In genomic region chr17:35418772-35419171, GRCm38 (mm10) we compare ENCODE assay signal across 24 mouse cellular contexts. TPM values are rescaled to one million over a fixed set of nuclear protein-coding genes. Genes with fewer than 3 reads are reported as not detected.
"Had no signal": no experiment of that assay in that cellular context is flagged by ENCODE, and none has a peak within 500 bp of the region (broad histone marks: within the 10 kb centered on the region; RNA-seq: fewer than 3 reads in every experiment).

No protein-coding gene starts in this region.

- H3K4me2 ChIP-seq: lung, embryonic 15.5 days; midbrain, embryonic 13.5 days; stomach, embryonic 15.5 days had no signal

- ATAC-seq: midbrain, embryonic 16.5 days had no signal

- H3K4me1 ChIP-seq: lung, embryonic 15.5 days; midbrain, embryonic 10.5 days; midbrain, embryonic 13.5 days; stomach, embryonic 15.5 days had no signal

- H3K4me3 ChIP-seq: left cerebral cortex, adult 2 months; lung, embryonic 15.5 days; megakaryocyte, embryonic 14.5 days; midbrain, embryonic 10.5 days; midbrain, embryonic 13.5 days; myocyte; stomach, embryonic 15.5 days had no signal

- DNase-seq: kidney, adult 2 months; kidney, postnatal 25 days; layer of hippocampus, postnatal 36 days; lung, adult 18-20 months; lung, postnatal 10 days; lung, postnatal 36 days; right cerebral cortex, adult 18-20 months; right cerebral cortex, postnatal 14 days; right cerebral cortex, postnatal 4 days; thymus, adult 2 months; thymus, postnatal 14 days; thymus, postnatal 4 days had no signal

- H3K9me3 ChIP-seq: lung, embryonic 15.5 days; midbrain, embryonic 10.5 days; midbrain, embryonic 13.5 days; stomach, embryonic 15.5 days had no signal

- H3K27ac ChIP-seq: kidney, postnatal 0 days; left cerebral cortex, adult 2 months; liver, embryonic 14.5 days; lung, embryonic 15.5 days; midbrain, embryonic 10.5 days; midbrain, embryonic 13.5 days; stomach, embryonic 15.5 days had no signal

- H3K9ac ChIP-seq: liver, embryonic 14.5 days; lung, embryonic 15.5 days; midbrain, embryonic 13.5 days; stomach, embryonic 15.5 days had no signal

- H3K36me3 ChIP-seq: lung, embryonic 15.5 days; midbrain, embryonic 10.5 days; midbrain, embryonic 13.5 days; stomach, embryonic 15.5 days had no signal

RNA-seq across cellular contexts. Expression of gene H2-Q6, which starts 5.9 kb away (rescaled TPM):
- total RNA-seq: layer of hippocampus, postnatal 10 days; layer of hippocampus, postnatal 36 days; left cerebral cortex, postnatal 10 days had no signal
- polyA plus RNA-seq: myocyte had no signal

RNA-seq across cellular contexts. Expression of gene H2-Q10, which starts 51.1 kb away (rescaled TPM):
- total RNA-seq: left cerebral cortex, postnatal 10 days had no signal
